13 mouse cellular contexts compared by ENCODE assay signal in the genomic region with DNA sequence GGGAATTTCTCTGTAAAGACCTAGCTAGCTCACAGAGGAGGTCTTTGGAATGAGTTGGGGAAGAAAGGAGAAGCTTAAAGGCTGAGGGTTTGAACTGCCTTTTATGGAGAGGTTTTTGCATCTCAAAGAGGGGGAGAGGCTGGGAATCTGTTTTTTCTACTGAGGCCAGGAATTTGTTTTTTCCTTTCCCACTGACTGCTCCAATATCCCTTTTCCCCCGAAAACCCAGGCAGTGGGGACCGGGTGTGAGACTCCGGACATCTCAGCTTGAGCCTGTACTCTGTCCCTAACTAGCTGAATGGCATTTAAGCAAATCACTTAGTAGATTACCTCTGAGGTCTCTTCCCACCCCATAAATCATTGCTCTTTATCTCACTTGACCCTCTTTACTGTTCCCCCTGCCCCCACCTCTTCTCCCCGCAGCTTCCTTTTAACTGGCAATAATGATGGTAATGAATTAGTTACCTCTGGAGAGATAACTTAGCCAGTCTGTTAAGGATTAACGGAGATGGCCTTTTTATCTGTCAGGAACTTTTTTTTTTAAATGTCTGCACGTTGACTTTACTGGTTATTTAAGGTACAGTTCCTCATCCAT. TPM values are rescaled to one million over a fixed set of nuclear protein-coding genes. Genes with fewer than 3 reads are reported as not detected.
"Had no signal": no experiment of that assay in that cellular context is flagged by ENCODE, and none has a peak within 500 bp of the region (broad histone marks: within the 10 kb centered on the region; RNA-seq: fewer than 3 reads in every experiment).

No protein-coding gene starts in this region.

- ATAC-seq: liver, embryonic 12.5 days had no signal

- H3K9ac ChIP-seq: limb, embryonic 15.5 days; liver, embryonic 12.5 days; lung, embryonic 14.5 days; midbrain, embryonic 12.5 days; neural tube, embryonic 15.5 days had no signal

- H3K4me2 ChIP-seq: limb, embryonic 15.5 days; liver, embryonic 12.5 days; lung, embryonic 14.5 days; midbrain, embryonic 12.5 days; neural tube, embryonic 15.5 days had no signal

- H3K9me3 ChIP-seq: limb, embryonic 15.5 days; liver, embryonic 12.5 days; midbrain, embryonic 12.5 days; neural tube, embryonic 15.5 days had no signal

- DNase-seq: kidney, postnatal 25 days; layer of hippocampus, postnatal 36 days; lung, embryonic 14.5 days; lung, postnatal 10 days; lung, postnatal 4 days; right cerebral cortex, adult 18-20 months; right cerebral cortex, postnatal 25 days; thymus, postnatal 4 days had no signal

- H3K36me3 ChIP-seq: limb, embryonic 15.5 days; liver, embryonic 12.5 days; midbrain, embryonic 12.5 days; neural tube, embryonic 15.5 days had no signal

- H3K4me3 ChIP-seq: limb, embryonic 15.5 days; liver, embryonic 12.5 days; midbrain, embryonic 12.5 days; neural tube, embryonic 15.5 days had no signal

- H3K27me3 ChIP-seq: midbrain, embryonic 12.5 days; neural tube, embryonic 15.5 days had no signal

- H3K27ac ChIP-seq: limb, embryonic 15.5 days; liver, embryonic 12.5 days; midbrain, embryonic 12.5 days; neural tube, embryonic 15.5 days had no signal

- H3K4me1 ChIP-seq: limb, embryonic 15.5 days; liver, embryonic 12.5 days; midbrain, embryonic 12.5 days; neural tube, embryonic 15.5 days had no signal

RNA-seq across cellular contexts. Expression of gene Ccdc160, which starts 37.4 kb away (rescaled TPM):
- polyA plus RNA-seq: small intestine, adult 2 months had no signal
